Mouse (Mus musculus) testis, postnatal 14 days (tissue): ENCODE measurements at regions not wholly inside any gene's neighbourhood (a gene's known extent, or its start where the extent isn't known, plus 50 kb on each side); places are given as distances from the start of the nearest gene placed in this dataset.

Experiments
- DNase-seq: peaks from one replicate; pipeline ENCODE4 v3.0.0; 2021; ENCODE audit warnings: low spot score

DNA sequence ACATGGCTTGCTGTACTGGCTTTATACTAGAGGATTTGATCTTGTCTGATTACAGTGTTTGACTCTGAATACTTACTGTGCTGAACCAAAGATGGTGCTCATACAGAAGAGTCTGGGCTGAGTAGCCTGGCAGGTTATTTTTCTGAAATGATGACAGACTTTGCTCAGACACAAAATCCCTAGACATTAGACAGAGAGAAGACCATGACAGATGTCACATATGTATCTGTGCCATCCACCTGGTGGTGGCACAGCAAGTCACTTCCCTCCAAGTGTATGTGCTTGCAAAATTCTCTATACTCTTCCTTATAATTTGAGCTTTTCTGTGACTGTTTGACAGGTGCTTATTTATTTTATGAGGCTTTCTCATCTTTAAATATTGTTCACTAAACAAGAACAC is 80.7 kb downstream of the Gm7361 start:
- no peak for DNase-seq

DNA sequence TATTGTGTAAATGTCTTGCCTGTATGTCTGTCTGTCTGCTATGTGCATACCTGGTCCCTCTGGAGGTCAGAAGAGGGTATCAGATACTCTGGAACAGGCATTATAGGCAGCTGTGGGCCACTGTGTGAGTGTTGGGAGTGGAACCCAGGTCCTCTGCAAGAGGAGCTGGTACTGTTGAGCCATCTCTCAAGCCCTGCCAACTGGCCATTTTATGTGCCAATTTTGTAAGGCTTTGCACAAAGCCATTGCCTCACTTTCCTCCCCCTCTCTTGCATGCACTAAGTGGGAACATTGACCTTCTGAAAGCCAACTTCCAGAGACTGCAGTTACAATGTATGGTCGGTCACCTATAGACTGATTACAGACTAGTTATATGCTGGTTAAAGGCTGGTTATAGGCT is 81.8 kb downstream of the Gm7361 start:
- DNase-seq, result no peak

DNA sequence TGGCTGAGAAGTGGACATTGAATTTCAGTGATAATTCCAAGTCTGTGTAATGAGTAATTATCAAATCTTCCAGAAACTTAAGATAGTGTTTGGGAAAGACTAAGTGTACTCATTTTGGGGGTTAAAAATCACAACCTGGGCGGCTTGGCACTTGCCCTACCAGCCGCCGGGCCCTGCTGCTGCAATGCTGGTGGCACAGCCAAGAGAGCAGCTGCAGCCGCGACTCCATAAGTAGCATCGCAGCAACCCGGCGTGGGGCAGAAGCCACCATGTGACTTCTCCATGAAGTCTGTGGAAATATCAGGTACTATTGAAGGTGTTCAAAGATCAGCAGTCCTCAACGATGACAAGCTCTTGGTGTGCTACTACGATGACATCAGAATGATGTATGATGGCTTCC is 97.7 kb downstream of the Gm7361 start:
- no peak for DNase-seq

DNA sequence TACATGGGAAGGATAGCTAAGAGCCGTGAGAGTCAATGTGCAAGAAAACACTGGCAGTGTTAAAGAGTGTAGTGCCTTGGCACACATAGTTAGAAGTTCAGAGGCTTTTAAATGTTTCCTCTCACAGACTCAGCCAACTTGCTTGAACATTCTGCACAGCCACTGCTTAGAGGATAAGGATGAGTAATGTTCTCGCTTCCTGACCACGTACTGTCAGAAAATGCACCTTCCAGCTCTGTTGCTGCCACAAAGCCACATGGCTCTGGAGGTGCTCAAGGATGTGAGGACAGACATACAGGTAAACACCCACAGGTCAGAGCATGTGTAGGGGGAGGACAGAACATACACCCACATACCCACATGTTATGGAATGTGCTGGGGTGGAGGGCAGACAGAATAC is 101.6 kb downstream of the Gm7361 start:
- DNase-seq, result no peak

DNA sequence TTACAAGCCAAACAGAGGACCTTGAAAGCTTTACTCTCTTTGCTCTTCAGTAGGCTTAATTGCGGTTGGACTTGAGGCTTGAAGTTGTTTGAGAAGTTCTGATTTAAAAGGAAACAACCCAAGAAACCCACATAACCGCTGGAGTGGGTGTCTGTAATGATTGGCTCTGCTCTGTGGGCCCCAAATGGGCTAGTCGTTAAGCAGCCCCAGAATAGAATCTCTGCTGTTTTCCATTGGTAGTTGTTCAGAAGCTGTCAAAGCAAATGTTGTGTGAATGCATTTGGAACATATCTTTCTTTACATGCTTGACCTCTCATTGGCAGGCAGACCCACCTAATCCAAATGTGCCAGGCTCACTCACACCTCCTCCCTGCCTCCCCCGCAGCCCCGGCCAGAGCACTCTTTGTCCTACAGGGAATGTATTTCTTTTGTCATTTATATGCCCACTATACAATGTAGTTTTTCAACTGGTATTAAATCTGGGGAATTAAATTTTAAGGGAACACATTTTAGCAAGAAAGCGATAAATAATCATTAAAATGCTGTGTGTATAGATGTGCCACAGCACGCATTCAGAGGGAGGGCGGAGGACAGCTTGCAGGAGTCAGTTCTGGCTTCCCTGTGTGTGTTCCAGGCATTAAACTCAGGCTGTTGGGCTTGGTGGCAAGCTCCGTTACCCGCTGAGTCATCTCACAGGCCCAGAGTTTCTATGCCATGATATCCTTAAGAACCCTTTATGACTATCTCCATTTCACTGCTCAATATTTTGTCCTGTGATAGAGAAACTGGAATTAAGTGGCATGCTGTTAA is 116.9 kb downstream of the Gm7361 start:
- DNase-seq, result no peak

DNA sequence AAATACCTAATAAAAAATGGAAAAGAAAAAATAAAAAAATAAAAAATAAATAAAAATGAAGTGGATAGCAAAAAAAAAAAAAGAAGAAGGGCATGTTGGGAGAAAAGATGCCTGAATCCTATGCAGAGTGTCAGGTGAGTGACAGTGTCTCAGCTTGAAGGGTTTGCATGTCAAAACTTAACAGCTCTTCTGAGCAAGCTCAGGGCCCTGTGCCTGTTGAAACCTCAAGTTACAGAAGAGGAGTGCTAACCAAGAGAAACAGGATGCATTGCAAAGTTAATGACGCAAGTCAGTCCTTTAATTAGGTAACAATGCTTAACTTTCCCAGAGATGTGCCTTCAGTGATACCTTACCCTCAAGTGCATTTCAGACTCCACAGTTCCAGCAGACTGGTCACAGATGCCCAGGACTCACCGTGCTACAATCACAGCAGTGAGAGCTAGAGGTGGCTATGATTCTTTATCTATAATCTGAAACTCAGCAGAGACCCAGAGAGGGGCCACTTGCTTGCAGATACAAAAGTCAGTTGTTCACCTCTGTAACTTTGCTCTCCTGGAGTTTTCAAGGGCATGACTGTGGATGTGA is 149.7 kb downstream of the Gm7361 start:
- no peak for DNase-seq

DNA sequence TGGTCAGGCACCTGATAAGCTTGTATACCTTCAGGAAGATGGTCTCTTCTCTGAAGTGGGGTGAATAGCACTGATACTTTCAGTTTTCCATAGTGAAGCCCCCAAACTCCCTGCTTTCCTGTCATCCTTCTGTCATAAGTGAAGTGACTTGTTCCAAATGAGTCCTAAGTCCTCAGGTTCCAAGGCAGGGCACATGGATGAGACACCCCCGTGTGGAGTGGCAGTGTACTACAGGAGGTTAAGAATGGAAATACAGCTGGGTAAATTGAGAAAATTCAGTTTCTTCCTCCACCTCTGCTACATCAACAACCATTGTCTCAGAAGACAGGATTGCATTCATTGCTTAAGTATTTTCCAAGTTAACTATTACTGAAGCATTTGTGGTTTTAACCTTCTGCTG is 155.7 kb downstream of the Gm7361 start:
- DNase-seq, result no peak

DNA sequence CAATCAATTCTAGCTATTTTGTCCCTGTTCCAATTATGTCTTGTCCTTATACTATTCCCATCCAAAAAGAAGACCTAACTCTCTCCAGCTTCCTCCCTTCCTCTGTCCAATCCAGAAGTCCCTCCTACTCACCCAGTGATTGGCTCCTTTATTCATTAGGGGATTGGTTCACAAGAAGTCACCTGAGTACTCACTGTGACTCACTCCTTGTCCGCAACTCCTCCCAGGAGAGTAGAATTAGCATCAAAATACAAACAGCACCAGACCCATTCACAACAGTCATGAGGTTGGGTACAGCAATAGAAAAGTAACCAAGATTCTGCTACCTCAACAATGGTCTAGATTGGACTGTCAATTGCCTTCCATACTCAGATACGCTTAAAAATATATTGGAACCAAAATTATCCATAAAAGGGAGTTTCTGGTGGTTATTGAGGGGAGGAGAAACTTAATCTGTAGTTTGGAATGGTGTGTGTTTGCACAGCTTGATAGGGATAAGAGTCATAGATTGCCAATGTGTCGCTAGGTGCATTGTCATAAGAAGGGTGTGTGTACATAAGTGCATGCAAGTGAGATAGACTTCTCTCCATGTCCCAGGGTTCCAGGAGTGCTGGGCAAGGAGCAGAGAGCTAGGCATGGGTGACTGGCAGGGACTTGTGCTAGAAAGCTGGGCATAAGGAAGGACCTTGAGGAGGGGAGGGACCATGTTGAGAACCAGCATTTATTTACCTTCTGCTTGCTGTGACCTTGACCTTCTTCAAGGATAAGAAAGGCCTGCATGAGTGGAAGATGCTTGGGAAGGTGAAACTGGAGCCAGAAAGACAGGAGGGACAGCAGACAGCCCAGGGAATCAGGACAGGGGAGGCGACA is 187.1 kb downstream of the Gm7361 start:
- DNase-seq, result no peak

DNA sequence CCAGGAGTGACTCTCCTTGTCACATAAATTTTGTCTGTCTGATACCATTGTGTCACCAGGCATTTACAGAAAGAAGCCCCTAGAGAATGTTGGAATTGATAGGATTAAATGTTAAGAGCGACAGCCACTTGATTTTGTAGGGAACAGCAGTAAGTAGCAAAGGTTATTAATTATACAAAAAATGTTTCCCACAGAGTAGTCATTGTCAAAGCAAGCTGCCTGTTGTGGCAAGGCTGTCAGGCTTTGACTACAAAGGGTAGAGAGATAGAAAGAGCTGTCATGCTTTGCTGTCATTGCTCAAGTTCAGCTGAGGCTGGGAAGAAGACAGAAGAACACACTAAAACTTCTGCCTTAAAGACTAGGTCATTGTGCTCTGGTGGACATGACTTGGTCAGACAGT is 193.8 kb downstream of the Gm7361 start:
- no peak for DNase-seq

DNA sequence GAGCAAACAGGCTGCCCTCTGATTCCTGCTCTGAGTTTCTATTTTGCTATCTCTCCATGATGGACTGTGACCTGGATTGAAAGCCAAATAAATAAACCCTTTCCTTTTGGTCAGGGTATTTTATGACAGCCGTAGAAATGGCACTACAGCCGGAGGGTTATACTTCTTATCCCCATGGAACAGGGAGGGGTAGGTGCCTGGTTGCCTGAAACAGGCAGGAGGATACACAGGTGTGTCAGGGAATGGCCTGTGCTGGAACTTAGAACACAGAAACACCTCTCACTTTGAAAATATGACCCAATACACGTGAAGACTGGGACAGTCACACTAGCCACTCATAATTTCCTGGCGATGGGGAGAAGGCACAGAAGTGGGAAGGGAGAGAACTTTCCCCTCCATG is 200.1 kb downstream of the Gm7361 start:
- DNase-seq, result no peak

DNA sequence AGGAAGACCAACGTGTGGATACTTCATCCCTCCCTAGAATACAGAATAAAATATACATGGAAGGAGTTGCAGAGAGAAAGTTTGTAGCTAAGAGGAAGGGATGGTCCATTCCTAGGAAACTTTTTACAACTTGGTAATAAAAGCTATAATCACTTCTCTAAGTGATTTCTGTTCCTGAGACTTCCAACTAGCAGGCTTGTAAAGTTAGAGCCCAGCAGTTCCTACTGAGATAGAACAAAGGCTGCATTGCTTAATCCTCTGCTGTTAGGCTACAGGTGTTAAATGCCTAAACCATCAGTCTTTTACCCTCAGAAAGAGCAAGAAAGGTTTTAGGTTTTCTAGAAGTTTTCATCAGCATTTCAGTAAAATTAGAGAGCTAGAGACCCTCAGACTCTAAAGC is 209.2 kb downstream of the Gm7361 start:
- no peak for DNase-seq

DNA sequence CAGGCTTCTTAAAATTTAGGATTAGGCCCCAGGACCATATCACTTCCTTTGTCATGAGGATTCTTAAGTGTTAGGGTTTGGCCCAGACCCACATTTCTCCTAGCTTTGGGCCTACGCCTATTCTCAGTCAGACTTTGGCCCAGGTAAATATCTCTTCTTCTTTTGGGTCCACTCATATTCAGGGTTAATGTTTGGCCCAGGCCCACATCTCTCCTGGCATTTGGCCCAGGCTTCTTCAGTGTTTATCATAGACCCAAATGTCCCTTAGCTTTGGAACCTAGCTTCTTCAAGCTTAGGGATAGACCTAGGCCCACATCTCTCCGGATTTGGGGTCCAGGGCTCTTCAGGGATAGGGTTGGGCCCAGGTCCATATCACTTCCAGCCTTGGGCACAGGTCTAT is 228.2 kb downstream of the Gm7361 start:
- no peak for DNase-seq

DNA sequence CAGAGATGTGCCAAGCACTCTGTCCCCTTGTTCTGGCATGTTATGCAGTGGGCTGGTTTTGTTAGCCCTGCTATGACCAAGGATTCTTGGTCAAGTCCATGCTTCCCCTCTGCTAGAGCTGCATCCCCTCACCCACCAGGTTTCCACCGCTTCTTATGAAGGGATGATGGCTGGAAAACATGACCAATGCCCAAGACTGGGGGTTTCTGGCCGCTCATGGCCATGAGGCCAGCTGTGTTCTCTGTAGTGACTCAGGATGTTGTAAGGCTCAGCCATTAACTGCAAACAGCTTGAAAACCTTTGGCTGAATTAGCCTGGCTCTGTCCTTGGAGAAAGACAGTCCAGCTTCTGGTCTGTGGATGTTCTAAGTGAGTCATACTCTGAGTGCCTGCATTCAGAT is 236.5 kb downstream of the Gm7361 start:
- DNase-seq, result no peak

DNA sequence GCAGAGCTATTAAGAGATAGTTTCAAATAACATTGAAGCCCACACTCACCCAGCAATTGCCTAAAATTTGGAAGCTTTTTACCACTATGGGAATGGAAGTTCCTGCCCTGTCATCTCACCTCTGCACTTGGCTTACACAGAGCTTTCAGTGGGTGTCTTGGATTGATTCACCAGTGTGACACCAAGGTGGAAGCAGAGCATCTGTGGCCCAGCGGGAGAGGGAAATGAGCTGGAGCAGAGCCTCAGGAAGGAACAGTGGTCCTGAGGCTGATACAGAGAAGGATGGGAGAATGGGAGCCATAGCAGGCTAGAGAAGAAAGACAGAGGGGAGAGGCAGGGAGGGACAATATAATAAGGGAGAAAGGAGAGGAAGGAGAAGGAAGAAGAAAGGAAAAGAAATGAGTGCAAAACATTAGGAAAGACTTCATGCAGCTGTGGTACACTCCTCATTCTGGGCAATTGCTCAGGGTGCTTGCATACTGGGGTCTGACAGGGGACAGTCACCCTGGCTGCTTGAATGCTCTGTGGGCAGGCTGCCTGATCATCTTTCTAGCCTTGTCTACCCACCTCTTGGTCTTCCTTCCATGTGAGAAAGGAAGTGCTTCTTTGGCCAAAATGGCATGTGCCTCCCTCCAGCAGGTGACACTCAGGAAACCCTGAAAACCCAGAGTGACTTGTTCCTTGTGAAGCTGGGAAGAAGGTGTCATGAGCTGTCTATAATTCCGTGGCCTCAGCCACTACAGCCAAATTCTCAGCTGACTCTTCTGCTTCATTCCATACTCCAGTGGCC is 240.3 kb downstream of the Gm7361 start:
- no peak for DNase-seq

DNA sequence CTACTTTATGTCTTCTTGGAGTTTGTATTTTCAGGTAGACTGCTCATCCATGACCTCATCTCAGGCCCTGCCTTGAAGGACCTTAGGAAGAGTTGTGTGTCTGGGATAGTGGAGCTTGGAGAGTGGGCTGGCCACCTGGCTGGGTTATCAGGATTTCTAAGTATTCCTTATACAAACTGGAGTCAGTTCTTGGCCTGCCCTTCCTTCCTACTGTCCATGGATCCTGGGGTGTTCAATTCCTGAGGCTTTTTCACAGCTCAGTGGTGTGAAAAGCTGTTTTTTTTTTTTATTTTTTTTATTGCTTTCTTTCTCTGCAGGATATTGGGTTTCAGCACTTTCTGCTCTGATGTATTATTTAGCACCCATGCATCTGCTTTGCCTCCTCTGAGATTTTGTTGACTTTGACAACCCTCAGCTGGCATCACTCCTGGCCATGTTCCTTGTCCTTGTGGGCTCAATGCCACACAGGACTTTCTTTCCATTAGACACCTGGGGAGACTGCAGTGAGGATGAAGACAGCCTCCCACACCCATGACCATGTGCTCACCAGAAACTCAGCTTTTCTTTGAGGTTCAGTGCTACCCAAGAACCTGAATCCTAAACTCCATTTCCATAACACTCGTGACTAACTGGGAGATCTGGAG is 252.2 kb downstream of the Gm7361 start:
- no peak for DNase-seq

DNA sequence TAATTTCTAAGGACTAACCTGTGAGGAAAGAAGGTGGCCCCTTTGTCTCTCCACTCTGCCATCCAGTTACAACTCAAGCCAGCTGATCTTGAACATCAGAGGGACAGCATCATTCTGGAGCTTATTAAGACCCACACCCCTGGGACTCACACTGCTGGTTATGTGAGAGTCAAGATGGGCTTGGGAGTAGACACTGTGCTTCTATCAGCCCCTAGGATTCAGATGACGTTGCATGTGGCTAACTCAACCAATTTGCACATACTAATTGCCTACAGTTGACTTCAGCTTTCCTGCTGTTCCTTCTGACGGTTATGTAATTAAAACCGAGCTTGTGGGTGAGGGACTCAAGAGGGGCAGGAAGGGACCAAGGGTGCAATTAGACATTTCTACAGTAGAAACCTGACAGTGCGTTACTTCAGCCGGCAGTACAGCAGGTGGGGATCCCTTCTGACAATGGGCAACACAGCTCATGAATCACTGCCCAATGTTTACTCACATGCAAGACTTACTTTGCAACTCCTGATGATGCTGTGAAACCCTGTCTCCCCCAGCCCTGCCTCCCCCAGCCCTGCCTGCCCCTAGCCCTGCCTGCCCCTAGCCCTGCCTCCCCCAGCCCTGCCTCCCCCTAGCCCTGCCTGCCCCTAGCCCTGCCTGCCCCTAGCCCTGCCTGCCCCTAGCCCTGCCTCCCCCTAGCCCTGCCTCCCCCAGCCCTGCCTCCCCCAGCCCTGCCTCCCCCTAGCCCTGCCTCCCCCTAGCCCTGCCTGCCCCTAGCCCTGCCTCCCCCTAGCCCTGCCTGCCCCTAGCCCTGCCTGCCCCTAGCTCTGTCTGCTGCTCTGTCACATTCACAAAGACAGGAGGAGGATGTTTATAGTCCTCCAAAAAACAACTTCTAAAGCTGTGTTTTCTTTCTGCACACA is 255.8 kb downstream of the Gm7361 start:
- DNase-seq, result no peak

DNA sequence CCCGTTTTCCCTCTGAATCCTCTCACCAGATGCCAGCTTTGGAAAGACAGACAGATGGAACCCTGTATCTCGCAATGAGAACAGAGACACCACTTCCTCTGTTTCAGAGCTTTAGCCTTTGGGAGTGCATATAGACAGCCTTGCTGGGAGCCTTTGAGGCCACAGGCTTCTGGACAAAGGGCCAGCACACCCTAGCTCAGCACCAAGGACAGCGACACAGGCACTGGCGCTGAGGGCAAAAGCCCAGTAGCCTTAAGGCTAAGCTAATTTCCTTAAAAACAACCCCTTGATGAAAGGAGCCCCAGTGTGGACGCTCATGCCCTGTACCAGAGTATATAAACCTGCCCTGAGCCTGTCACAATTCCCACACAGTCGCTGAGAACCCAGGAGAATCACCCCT is 278.1 kb downstream of the Gm7361 start:
- DNase-seq, result peak; percentile 15

DNA sequence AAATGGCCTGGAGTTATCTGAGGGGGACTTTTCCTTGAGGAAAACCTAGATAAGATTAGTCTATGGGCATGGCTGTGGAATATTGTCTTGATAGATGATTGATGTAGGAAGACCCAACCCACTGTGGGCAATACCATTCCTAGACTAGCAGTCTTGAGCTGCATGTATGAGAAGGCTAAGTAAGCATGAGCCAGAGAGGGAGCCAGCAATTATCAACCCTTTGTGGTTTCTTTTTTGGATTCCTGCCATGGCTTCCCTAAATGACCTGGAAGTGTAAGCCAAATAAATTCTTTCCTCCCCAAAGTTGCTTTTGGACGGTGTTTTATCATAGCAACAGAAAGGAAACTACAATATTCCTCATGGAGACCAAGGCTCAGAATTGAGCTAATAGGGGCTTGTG is 253.7 kb upstream of the Dpp6 start:
- no peak for DNase-seq

DNA sequence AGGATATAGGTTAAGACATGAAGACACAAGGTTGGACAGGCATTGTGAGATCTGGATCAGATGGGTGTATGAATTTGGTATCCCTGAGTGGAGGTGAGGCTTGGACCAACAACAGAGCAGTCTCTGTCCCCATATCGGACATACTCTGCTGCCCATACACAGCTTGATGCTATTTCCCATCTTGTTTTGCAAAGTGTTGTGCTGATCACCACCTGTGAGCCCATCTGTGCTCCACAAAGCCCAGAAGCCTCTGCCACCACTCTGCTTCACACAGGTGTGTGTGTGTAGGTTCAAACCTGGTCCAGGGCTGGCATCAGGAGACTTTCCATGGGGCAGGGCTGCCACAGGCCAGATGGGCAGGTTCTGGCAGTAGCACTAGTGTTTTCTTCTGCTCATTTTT is 252.9 kb upstream of the Dpp6 start:
- DNase-seq, result no peak

DNA sequence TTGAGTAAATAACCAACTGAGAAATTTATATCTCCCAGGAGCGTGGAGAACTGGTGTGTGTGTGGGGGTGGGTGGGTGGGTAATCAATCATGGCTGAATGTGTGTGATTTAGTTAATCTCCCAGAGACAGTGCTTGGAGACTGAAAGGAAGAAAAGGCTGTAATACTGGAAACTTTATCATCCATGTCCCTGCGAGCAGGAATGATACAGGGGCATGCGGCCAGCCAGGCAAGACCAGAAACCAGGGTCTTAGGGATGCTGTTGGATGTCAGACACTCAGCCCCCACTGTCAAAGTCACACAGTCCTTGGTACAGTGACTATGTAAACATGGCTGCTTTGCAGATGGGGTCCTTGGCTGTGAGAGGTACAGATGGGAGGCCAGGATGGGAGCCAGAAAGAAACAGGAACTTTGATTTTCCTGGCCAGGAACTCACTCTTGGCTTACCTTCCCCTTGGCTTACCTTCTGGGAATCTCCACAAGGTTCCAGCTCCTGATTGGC is 244.3 kb upstream of the Dpp6 start:
- no peak for DNase-seq

DNA sequence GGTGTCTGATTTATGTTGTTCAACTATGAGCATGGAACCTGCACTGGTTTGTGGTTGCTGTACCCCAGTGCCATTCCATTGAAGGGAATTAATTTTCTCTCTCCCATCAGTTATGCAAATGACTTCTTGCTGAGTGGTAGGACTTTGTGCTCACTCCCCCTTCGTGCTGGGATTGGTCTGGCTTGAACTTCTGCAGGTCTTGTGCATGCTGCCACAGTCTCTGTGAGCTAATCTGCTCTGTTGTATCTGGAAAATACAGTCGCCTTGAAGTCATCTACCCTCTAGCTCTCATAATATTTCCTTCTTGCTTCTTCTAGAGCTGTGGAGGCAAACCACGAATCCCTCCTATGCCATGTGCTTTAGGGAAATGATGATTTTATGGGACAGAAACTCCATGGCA is 243.6 kb upstream of the Dpp6 start:
- DNase-seq, result no peak
